Mouse (Mus musculus): ENCODE data around the gene Fam76b.

DNA sequence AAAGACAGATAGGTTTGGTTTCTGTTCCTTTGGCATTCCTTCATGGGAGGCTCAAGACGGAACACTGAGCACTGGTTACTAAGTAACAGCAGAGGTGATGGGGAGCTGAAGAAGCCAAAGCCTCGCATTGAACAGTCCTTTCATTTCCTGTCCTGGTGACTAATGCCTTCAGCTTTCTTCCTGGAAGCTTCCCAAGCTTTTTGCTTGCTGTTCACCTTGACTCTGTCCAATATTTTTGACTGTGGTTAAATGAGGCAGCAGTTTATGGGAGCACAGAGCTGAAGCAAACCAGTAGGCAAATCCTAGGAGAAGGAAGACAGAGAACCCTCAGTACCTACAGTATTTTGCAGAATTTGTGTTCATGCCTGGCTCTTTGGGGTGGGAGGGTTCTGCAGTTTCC is 47.8 kb downstream of the Fam76b start:
- TF ChIP-seq GATA1 (IDR thresholded peaks at IDR 0.05; ENCODE audit: low read length) (no peak), TAL1 (IDR thresholded peaks at IDR 0.05; ENCODE audit: low read length) (no peak)

Measured in erythroblast, embryonic 14.5 days (primary cell).